Mouse (Mus musculus) C2C12 (cell line): ENCODE results near the gene Gm20388. TPM values are rescaled to one million over a fixed set of nuclear protein-coding genes. Genes with fewer than 3 reads are reported as not detected.

ENCODE experiments used
- H3K27me3 ChIP-seq: one replicate; pipeline ENCODE4 v1.6.1; 2011; ENCODE audit not compliant: control insufficient read depth, insufficient read depth, insufficient read length
- H3K36me3 ChIP-seq: one replicate; pipeline ENCODE4 v1.6.1; 2011; ENCODE audit not compliant: control insufficient read depth, insufficient read depth
- H3K4me3 ChIP-seq: one replicate; pipeline ENCODE4 v1.5.1; 2011; ENCODE audit warnings: mild to moderate bottlenecking, control low read depth; ENCODE audit not compliant: poor library complexity, insufficient read depth, severe bottlenecking
- H3K79me2 ChIP-seq: one replicate; pipeline ENCODE4 v1.6.1; 2011; ENCODE audit not compliant: control insufficient read depth, insufficient read depth
- H3K79me3 ChIP-seq: one replicate; pipeline ENCODE4 v1.6.1; 2011; ENCODE audit warnings: low read depth, control low read depth
- H3ac ChIP-seq: one replicate; pipeline ENCODE3; 2011; ENCODE audit warnings: low read depth; ENCODE audit not compliant: control insufficient read depth, insufficient read length
- CEBPB ChIP-seq: IDR thresholded peaks from one replicate; pipeline ENCODE4 v1.6.1; 2011; ENCODE audit warnings: low read depth, mild to moderate bottlenecking, control low read depth, moderate library complexity
- CTCF ChIP-seq: IDR thresholded peaks from one replicate; pipeline ENCODE4 v1.5.1; 2011; ENCODE audit not compliant: control insufficient read depth, insufficient read depth, insufficient read length
- FOSL1 ChIP-seq: IDR thresholded peaks from one replicate; pipeline ENCODE4 v1.8.0; 2011; ENCODE audit warnings: mild to moderate bottlenecking, low read length; ENCODE audit not compliant: poor library complexity, insufficient read depth, severe bottlenecking
- MAX ChIP-seq: IDR thresholded peaks from one replicate; pipeline ENCODE4 v1.6.1; 2011; ENCODE audit warnings: mild to moderate bottlenecking, control low read depth
- MYOD1 ChIP-seq: IDR thresholded peaks from one replicate; pipeline ENCODE4 v1.6.1; 2011; ENCODE audit warnings: low read depth; ENCODE audit not compliant: control insufficient read depth, insufficient read length
- MYOG ChIP-seq: IDR thresholded peaks from one replicate; pipeline ENCODE4 v1.6.1; 2011; ENCODE audit not compliant: control insufficient read depth, insufficient read length; ENCODE audit errors: extremely low read depth
- USF1 ChIP-seq: IDR thresholded peaks from one replicate; pipeline ENCODE4 v1.6.1; 2011; ENCODE audit warnings: low read depth, mild to moderate bottlenecking, control low read depth, moderate library complexity
- polyA plus RNA-seq: library from polyadenylated mRNA; unstranded; fragments of >200 nt; fragmentation: generic; extraction: Trizol; gene quantifications from one replicate; pipeline ENCODE4 v1.2.1, GENCODE M21; 2012; ENCODE audit warnings: missing spikeins

The Gm20388 gene
- polyA plus RNA-seq, 1 experiment = 15.0 TPM

- Histone ChIP-seq H3K27me3 (no peaks in the 10 kb centered on the region), H3K79me3 (no peaks in the 10 kb centered on the region), H3ac (no peak overlapping the region), H3K79me2 (no peaks in the 10 kb centered on the region), H3K36me3 (no peaks in the 10 kb centered on the region), H3K4me3 (no peak overlapping the region)
- TF ChIP-seq FOSL1 (no peak), USF1 (no peak), CTCF (no peak), MYOG (no peak), CEBPB (no peak), MAX (no peak), MYOD1 (no peak)
Observed at GRCm38 (mm10) chr8:121445027-121445471, 1534.4 kb downstream of the Gm20388 start.

GRCm38 (mm10) chr8:121446133-121446532 lies 1535.5 kb downstream of the Gm20388 start:
- no peak overlapping the region for H3ac ChIP-seq
- H3K4me3 ChIP-seq = no peak overlapping the region
- no peaks in the 10 kb centered on the region for H3K79me3 ChIP-seq
- H3K27me3 ChIP-seq = no peaks in the 10 kb centered on the region
- no peaks in the 10 kb centered on the region for H3K36me3 ChIP-seq
- TF ChIP-seq FOSL1 (no peak), USF1 (no peak), CTCF (no peak), MYOG (no peak), CEBPB (no peak), MAX (no peak), MYOD1 (no peak)
- H3K79me2 ChIP-seq = no peaks in the 10 kb centered on the region

GRCm38 (mm10) chr8:121446862-121447261 lies 1536.2 kb downstream of the Gm20388 start:
- no peaks in the 10 kb centered on the region for H3K36me3 ChIP-seq
- H3K27me3 ChIP-seq = no peaks in the 10 kb centered on the region
- no peaks in the 10 kb centered on the region for H3K79me3 ChIP-seq
- H3K4me3 ChIP-seq = no peak overlapping the region
- H3ac ChIP-seq = no peak overlapping the region
- no peak for TF ChIP-seq CTCF
- no peak for TF ChIP-seq MYOD1
- no peak for TF ChIP-seq USF1
- TF ChIP-seq MAX = no peak
- no peaks in the 10 kb centered on the region for H3K79me2 ChIP-seq

GRCm38 (mm10) chr8:121450211-121450610 lies 1539.6 kb downstream of the Gm20388 start:
- no peak overlapping the region for H3K4me3 ChIP-seq
- H3K27me3 ChIP-seq = no peaks in the 10 kb centered on the region
- no peaks in the 10 kb centered on the region for H3K79me3 ChIP-seq
- H3ac ChIP-seq = no peak overlapping the region
- TF ChIP-seq FOSL1 = no peak
- no peak for TF ChIP-seq MYOG
- no peak for TF ChIP-seq USF1
- no peak for TF ChIP-seq CEBPB
- no peak for TF ChIP-seq CTCF
- no peak for TF ChIP-seq MAX
- no peak for TF ChIP-seq MYOD1
- H3K79me2 ChIP-seq = no peaks in the 10 kb centered on the region
- H3K36me3 ChIP-seq = no peaks in the 10 kb centered on the region

DNA sequence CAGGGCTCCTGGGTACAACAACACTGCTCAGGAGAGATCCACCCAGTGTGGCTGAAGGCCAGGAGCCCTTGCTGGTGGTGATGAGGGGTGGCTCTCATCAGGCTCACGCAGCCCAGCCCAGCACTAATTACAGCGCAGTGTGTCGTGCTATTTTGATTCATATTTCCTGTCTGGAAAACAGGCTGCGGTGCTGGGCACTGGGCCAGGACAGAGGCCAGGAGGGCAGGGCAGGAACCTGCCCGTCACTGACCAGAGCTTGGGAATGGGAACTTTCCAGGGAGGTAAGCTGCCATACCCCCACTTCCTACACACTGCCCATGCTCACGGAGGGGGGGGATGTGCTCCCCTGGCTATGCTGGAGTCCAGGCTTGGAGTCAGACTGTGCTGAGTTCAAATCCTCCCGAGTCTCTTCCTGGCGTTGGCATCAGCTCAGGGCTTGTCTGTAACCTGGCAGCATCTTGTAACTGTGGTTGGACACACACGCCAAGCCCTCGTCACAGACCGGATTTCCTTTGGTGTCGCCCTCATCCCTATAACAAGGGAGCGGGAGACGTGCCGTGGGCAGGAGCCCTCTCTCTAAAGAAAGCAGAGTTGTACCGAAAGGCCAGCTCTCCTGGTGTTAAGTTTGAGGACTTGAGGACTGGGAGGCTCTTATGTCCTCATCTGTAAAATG lies 1540.9 kb downstream of the Gm20388 start:
- H3K79me3 ChIP-seq = no peaks in the 10 kb centered on the region
- no peaks in the 10 kb centered on the region for H3K27me3 ChIP-seq
- TF ChIP-seq MYOG (no peak), CTCF (no peak), MAX (no peak), CEBPB (no peak), FOSL1 (no peak), MYOD1 (no peak), USF1 (no peak)
- H3K4me3 ChIP-seq = no peak overlapping the region
- no peaks in the 10 kb centered on the region for H3K36me3 ChIP-seq
- H3ac ChIP-seq = no peak overlapping the region
- no peaks in the 10 kb centered on the region for H3K79me2 ChIP-seq

- H3ac ChIP-seq = no peak overlapping the region
- no peaks in the 10 kb centered on the region for H3K79me3 ChIP-seq
- no peaks in the 10 kb centered on the region for H3K36me3 ChIP-seq
- H3K4me3 ChIP-seq = no peak overlapping the region
- TF ChIP-seq USF1 = no peak
- TF ChIP-seq CEBPB = no peak
- TF ChIP-seq MAX = no peak
- TF ChIP-seq MYOG = no peak
- no peak for TF ChIP-seq MYOD1
- no peak for TF ChIP-seq FOSL1
- H3K79me2 ChIP-seq = no peaks in the 10 kb centered on the region
- H3K27me3 ChIP-seq = peaks cover 5% of the 10 kb centered on the region
Observed at GRCm38 (mm10) chr8:121454737-121455136, 1544.1 kb downstream of the Gm20388 start.
